Mouse (Mus musculus) WW6 (cell line): ENCODE data around the gene Qrfp.

Source experiments
- DNase-seq: peaks from one replicate; pipeline ENCODE4 v3.0.0-alpha.2; 2013; ENCODE audit warnings: low read depth, low spot score

Gene Qrfp

GRCm38 (mm10) chr2:31770781-31771441, 39.5 kb downstream of the Qrfp start:
- no peak for DNase-seq

GRCm38 (mm10) chr2:31769631-31770111, 40.7 kb downstream of the Qrfp start:
- no peak for DNase-seq

GRCm38 (mm10) chr2:31769115-31769514, 41.3 kb downstream of the Qrfp start:
- no peak for DNase-seq

GRCm38 (mm10) chr2:31767815-31768214, 42.6 kb downstream of the Qrfp start:
- DNase-seq: no peak

- no peak for DNase-seq
Observed at GRCm38 (mm10) chr2:31767104-31767503, 43.3 kb downstream of the Qrfp start.

GRCm38 (mm10) chr2:31763271-31763670, 47.1 kb downstream of the Qrfp start:
- DNase-seq: no peak

GRCm38 (mm10) chr2:31762853-31763252, 47.5 kb downstream of the Qrfp start:
- no peak for DNase-seq

GRCm38 (mm10) chr2:31762155-31762554, 48.2 kb downstream of the Qrfp start:
- no peak for DNase-seq

- no peak for DNase-seq
Observed at GRCm38 (mm10) chr2:31761585-31761984, 48.8 kb downstream of the Qrfp start.

- no peak for DNase-seq
Observed at GRCm38 (mm10) chr2:31761115-31761531, 49.3 kb downstream of the Qrfp start.

GRCm38 (mm10) chr2:31760486-31760885, 49.9 kb downstream of the Qrfp start:
- DNase-seq: no peak

- DNase-seq: peak; percentile 67
Observed at GRCm38 (mm10) chr2:31759751-31760460, 50.5 kb downstream of the Qrfp start.

GRCm38 (mm10) chr2:31758966-31759365, 51.4 kb downstream of the Qrfp start:
- DNase-seq: no peak

GRCm38 (mm10) chr2:31757472-31757871, 52.9 kb downstream of the Qrfp start:
- DNase-seq: no peak
